Mouse (Mus musculus): ENCODE data around the gene 4930438A08Rik. TPM values are rescaled to one million over a fixed set of nuclear protein-coding genes. Genes with fewer than 3 reads are reported as not detected.

The 4930438A08Rik gene
- polyA plus RNA-seq, 1 experiment from 2014 or later = 0.16 TPM

GRCm38 (mm10) chr11:58235152-58235551 lies 39.4 kb upstream of the 4930438A08Rik start:
- no peak overlapping the region for H3K4me3 ChIP-seq (ENCODE audit: low read depth, low read length)
- no peaks in the 10 kb centered on the region for H3K27me3 ChIP-seq (replicated peaks; ENCODE audit: insufficient read depth, low read length)
- no peaks in the 10 kb centered on the region for H3K9me3 ChIP-seq (ENCODE audit: low read length)
- H3K36me3 ChIP-seq (ENCODE audit: insufficient read depth, low read length) = no peaks in the 10 kb centered on the region
- no peak overlapping the region for H3K27ac ChIP-seq (ENCODE audit: low read length)
- 15% methylated on average over 6 of the region's 6 CpGs for WGBS
- H3K4me1 ChIP-seq (ENCODE audit: insufficient read depth, low read depth, low read length) = no peaks in the 10 kb centered on the region; the same call in 1 of the 2 replicates
- H3K4me2 ChIP-seq (replicated peaks; ENCODE audit: low read depth, low read length) = no peak overlapping the region
- DNase-seq (ENCODE audit: low spot score) (peak; percentile 37), ATAC-seq (no peak)
- no peak overlapping the region for H3K9ac ChIP-seq (replicated peaks; ENCODE audit: low read depth)
- TF ChIP-seq EP300 (IDR thresholded peaks at IDR 0.05) (no peak), CTCF (IDR thresholded peaks at IDR 0.05) (peak; percentile 68)

GRCm38 (mm10) chr11:58238840-58239791 lies 35.5 kb upstream of the 4930438A08Rik start:
- no peaks in the 10 kb centered on the region for H3K9me3 ChIP-seq (ENCODE audit: low read length)
- no peak overlapping the region for H3K9ac ChIP-seq (replicated peaks; ENCODE audit: low read depth)
- peak overlapping the region; percentile 25; the same call in 1 of the 2 replicates for H3K4me3 ChIP-seq (ENCODE audit: low read depth, low read length)
- TF ChIP-seq CTCF (IDR thresholded peaks at IDR 0.05) (peak; percentile 62), EP300 (IDR thresholded peaks at IDR 0.05) (no peak)
- peak overlapping the region; percentile 57 for H3K4me2 ChIP-seq (replicated peaks; ENCODE audit: low read depth, low read length)
- DNase-seq (ENCODE audit: low spot score) (peak; percentile 82), ATAC-seq (peak; percentile 97)
- H3K36me3 ChIP-seq (ENCODE audit: insufficient read depth, low read length) = no peaks in the 10 kb centered on the region
- no peaks in the 10 kb centered on the region for H3K27me3 ChIP-seq (replicated peaks; ENCODE audit: insufficient read depth, low read length)
- 3% methylated on average over 37 of the region's 37 CpGs for WGBS
- H3K27ac ChIP-seq (ENCODE audit: low read length) = no peak overlapping the region
- no peaks in the 10 kb centered on the region; the same call in 1 of the 2 replicates for H3K4me1 ChIP-seq (ENCODE audit: insufficient read depth, low read depth, low read length)

- ATAC-seq (no peak), DNase-seq (ENCODE audit: low spot score) (peak; percentile 26)
- H3K36me3 ChIP-seq (ENCODE audit: insufficient read depth, low read length) = no peaks in the 10 kb centered on the region
- no peaks in the 10 kb centered on the region for H3K27me3 ChIP-seq (replicated peaks; ENCODE audit: insufficient read depth, low read length)
- H3K9ac ChIP-seq (replicated peaks; ENCODE audit: low read depth) = no peak overlapping the region
- H3K27ac ChIP-seq (ENCODE audit: low read length) = no peak overlapping the region
- H3K4me1 ChIP-seq (ENCODE audit: insufficient read depth, low read depth, low read length) = no peaks in the 10 kb centered on the region
- 0 out of 2 replicates have a peak, but pooled peaks cover 3% of the 10 kb centered on the region for H3K9me3 ChIP-seq (ENCODE audit: low read length)
- no peak overlapping the region for H3K4me3 ChIP-seq (ENCODE audit: low read depth, low read length)
- no peak overlapping the region for H3K4me2 ChIP-seq (replicated peaks; ENCODE audit: low read depth, low read length)
- TF ChIP-seq EP300 (IDR thresholded peaks at IDR 0.05) (no peak), CTCF (IDR thresholded peaks at IDR 0.05) (no peak)
- 34% methylated on average over 4 of the region's 4 CpGs for WGBS
These were observed 27.3 kb upstream of the 4930438A08Rik start for GRCm38 (mm10) chr11:58247294-58247693.

- WGBS = 68% methylated on average over 7 of the region's 7 CpGs
- H3K27me3 ChIP-seq (replicated peaks; ENCODE audit: insufficient read depth, low read length) = no peaks in the 10 kb centered on the region
- H3K9ac ChIP-seq (replicated peaks; ENCODE audit: low read depth) = no peak overlapping the region
- no peak overlapping the region for H3K4me2 ChIP-seq (replicated peaks; ENCODE audit: low read depth, low read length)
- H3K27ac ChIP-seq (ENCODE audit: low read length) = no peak overlapping the region
- H3K4me1 ChIP-seq (ENCODE audit: insufficient read depth, low read depth, low read length) = no peaks in the 10 kb centered on the region
- 0 out of 2 replicates have a peak, but pooled peaks cover 3% of the 10 kb centered on the region for H3K9me3 ChIP-seq (ENCODE audit: low read length)
- DNase-seq (ENCODE audit: low spot score) = no peak
- no peak for ATAC-seq
- no peak for TF ChIP-seq CTCF (IDR thresholded peaks at IDR 0.05)
- no peak for TF ChIP-seq EP300 (IDR thresholded peaks at IDR 0.05)
- no peaks in the 10 kb centered on the region for H3K36me3 ChIP-seq (ENCODE audit: insufficient read depth, low read length)
- H3K4me3 ChIP-seq (ENCODE audit: low read depth, low read length) = no peak overlapping the region
These were observed 25.2 kb upstream of the 4930438A08Rik start for GRCm38 (mm10) chr11:58249203-58249981.

- 63% methylated on average over 5 of the region's 5 CpGs for WGBS
- H3K9ac ChIP-seq (replicated peaks; ENCODE audit: low read depth) = no peak overlapping the region
- 0 out of 2 replicates have a peak, but pooled peaks cover 3% of the 10 kb centered on the region for H3K9me3 ChIP-seq (ENCODE audit: low read length)
- TF ChIP-seq EP300 (IDR thresholded peaks at IDR 0.05) (no peak), CTCF (IDR thresholded peaks at IDR 0.05) (no peak)
- no peaks in the 10 kb centered on the region for H3K4me1 ChIP-seq (ENCODE audit: insufficient read depth, low read depth, low read length)
- no peak overlapping the region for H3K4me3 ChIP-seq (ENCODE audit: low read depth, low read length)
- no peaks in the 10 kb centered on the region for H3K36me3 ChIP-seq (ENCODE audit: insufficient read depth, low read length)
- no peaks in the 10 kb centered on the region for H3K27me3 ChIP-seq (replicated peaks; ENCODE audit: insufficient read depth, low read length)
- no peak for ATAC-seq
- no peak overlapping the region for H3K4me2 ChIP-seq (replicated peaks; ENCODE audit: low read depth, low read length)
- no peak overlapping the region for H3K27ac ChIP-seq (ENCODE audit: low read length)
- no peak for DNase-seq (ENCODE audit: low spot score)
These were observed 24.0 kb upstream of the 4930438A08Rik start for GRCm38 (mm10) chr11:58250550-58250949.

- Histone ChIP-seq H3K9me3 (ENCODE audit: low read length) (no peaks in the 10 kb centered on the region), H3K4me1 (ENCODE audit: insufficient read depth, low read depth, low read length) (no peaks in the 10 kb centered on the region), H3K36me3 (ENCODE audit: insufficient read depth, low read length) (no peaks in the 10 kb centered on the region), H3K27ac (ENCODE audit: low read length) (no peak overlapping the region), H3K4me2 (replicated peaks; ENCODE audit: low read depth, low read length) (no peak overlapping the region), H3K4me3 (ENCODE audit: low read depth, low read length) (no peak overlapping the region), H3K9ac (replicated peaks; ENCODE audit: low read depth) (no peak overlapping the region), H3K27me3 (replicated peaks; ENCODE audit: insufficient read depth, low read length) (no peaks in the 10 kb centered on the region)
- DNase-seq (ENCODE audit: low spot score) (no peak), ATAC-seq (no peak)
- TF ChIP-seq CTCF (IDR thresholded peaks at IDR 0.05) = no peak
- no peak for TF ChIP-seq EP300 (IDR thresholded peaks at IDR 0.05)
- 90% methylated on average over 3 of the region's 3 CpGs for WGBS
These were observed 20.2 kb upstream of the 4930438A08Rik start for GRCm38 (mm10) chr11:58254411-58254810.
